Mouse (Mus musculus) neural tube, embryonic 12.5 days (tissue): ENCODE results near the gene Rpp21. TPM values are rescaled to one million over a fixed set of nuclear protein-coding genes. Genes with fewer than 3 reads are reported as not detected.
A peak's percentile ranks its signal among the peaks of the same experiment; 100 is the strongest.

Source experiments
- ATAC-seq: fragments of 200-750 bp; cut with Nextera tagmentation; 2 replicates; pipeline ENCODE4 v1.8.0; 2017; ENCODE audit warnings: low read depth, mild to moderate bottlenecking, moderate TSS enrichment, moderate library complexity; ENCODE audit not compliant: low FRiP score
- H3K27ac ChIP-seq: fragments of 300-500 bp; sonication (generic); 2 replicates; pipeline ENCODE4 v1.5.1; 2016
- H3K27me3 ChIP-seq: fragments of 300-500 bp; sonication (generic); replicated peaks from 2 replicates; pipeline ENCODE4 v1.6.1; 2016; ENCODE audit warnings: mild to moderate bottlenecking
- H3K36me3 ChIP-seq: fragments of 300-500 bp; sonication (generic); 2 replicates; pipeline ENCODE4 v1.6.1; 2016; ENCODE audit warnings: mild to moderate bottlenecking
- H3K4me1 ChIP-seq: fragments of 300-500 bp; sonication (generic); 2 replicates; pipeline ENCODE4 v1.6.1; 2016
- H3K4me2 ChIP-seq: fragments of 300-500 bp; sonication (generic); replicated peaks from 2 replicates; pipeline ENCODE4 v1.6.1; 2016; ENCODE audit warnings: mild to moderate bottlenecking
- H3K4me3 ChIP-seq: fragments of 300-500 bp; sonication (generic); 2 replicates; pipeline ENCODE4 v1.5.1; 2016
- H3K9ac ChIP-seq: fragments of 300-500 bp; sonication (generic); 2 replicates; pipeline ENCODE4 v1.6.1; 2016; ENCODE audit warnings: mild to moderate bottlenecking
- H3K9me3 ChIP-seq: fragments of 300-500 bp; sonication (generic); 2 replicates; pipeline ENCODE4 v1.6.1; 2016; ENCODE audit warnings: mild to moderate bottlenecking
- WGBS: fragments of 180-500 bp; shearing (Covaris S2); methylation state at CpG from one replicate; pipeline ENCODE4 v1.1.7; 2016; 5-methylcytosine and 5-hydroxymethylcytosine counted together
- polyA plus RNA-seq: library from polyadenylated mRNA; unstranded; fragments of >200 nt; fragmentation: Nextera tagmentation; extraction: Ambion mirVana; gene quantifications from 2 replicates; pipeline ENCODE4 v1.2.1, GENCODE M21; 2016

Rpp21 gene
- polyA plus RNA-seq, 1 experiment from 2014 or later = 94.0 TPM

- H3K36me3 ChIP-seq = no peaks in the 10 kb centered on the region
- H3K27me3 ChIP-seq = peaks cover 59% of the 10 kb centered on the region
Measured at GRCm38 (mm10) chr17:36226921-36227320, 30.9 kb downstream of the Rpp21 start.

GRCm38 (mm10) chr17:36225231-36225824 is 32.5 kb downstream of the Rpp21 start:
- Histone ChIP-seq H3K27ac (no peak overlapping the region), H3K4me3 (no peak overlapping the region), H3K4me1 (no peaks in the 10 kb centered on the region), H3K36me3 (no peaks in the 10 kb centered on the region), H3K27me3 (peaks cover 54% of the 10 kb centered on the region), H3K4me2 (peak overlapping the region; percentile 9; the same call in 1 of the 2 replicates), H3K9me3 (no peaks in the 10 kb centered on the region), H3K9ac (no peak overlapping the region)
- WGBS = 7% methylated on average over 9 of the region's 9 CpGs
- ATAC-seq = no peak

More at GRCm38 (mm10) chr17:36226921-36227320, 30.9 kb downstream of the Rpp21 start:
- no peak overlapping the region for H3K4me3 ChIP-seq
- ATAC-seq = no peak
- no peak overlapping the region for H3K27ac ChIP-seq
- no peak overlapping the region for H3K9ac ChIP-seq
- no peaks in the 10 kb centered on the region for H3K9me3 ChIP-seq
- H3K4me2 ChIP-seq = no peak overlapping the region
- no peaks in the 10 kb centered on the region for H3K4me1 ChIP-seq
- 15% methylated on average over 8 of the region's 8 CpGs for WGBS

- WGBS = 50% methylated on average over 3 of the region's 3 CpGs
- no peak overlapping the region for H3K4me2 ChIP-seq
- H3K36me3 ChIP-seq = no peaks in the 10 kb centered on the region
- no peaks in the 10 kb centered on the region for H3K4me1 ChIP-seq
- H3K27ac ChIP-seq = no peak overlapping the region
- peaks cover 47% of the 10 kb centered on the region for H3K27me3 ChIP-seq
- H3K4me3 ChIP-seq = no peak overlapping the region
- no peak for ATAC-seq
- no peak overlapping the region for H3K9ac ChIP-seq
- H3K9me3 ChIP-seq = no peaks in the 10 kb centered on the region
Measured at GRCm38 (mm10) chr17:36224451-36224850, 33.4 kb downstream of the Rpp21 start.

- WGBS = 64% methylated on average over 5 of the region's 5 CpGs
- Histone ChIP-seq H3K9me3 (no peaks in the 10 kb centered on the region), H3K27me3 (peaks cover 52% of the 10 kb centered on the region), H3K4me3 (no peak overlapping the region), H3K27ac (no peak overlapping the region), H3K4me1 (no peaks in the 10 kb centered on the region), H3K9ac (no peak overlapping the region), H3K4me2 (no peak overlapping the region), H3K36me3 (no peaks in the 10 kb centered on the region)
- ATAC-seq = no peak
Measured at GRCm38 (mm10) chr17:36218594-36219155, 39.2 kb downstream of the Rpp21 start.

GRCm38 (mm10) chr17:36215586-36215985 is 42.3 kb downstream of the Rpp21 start:
- peaks cover 48% of the 10 kb centered on the region for H3K27me3 ChIP-seq
- H3K4me1 ChIP-seq = no peaks in the 10 kb centered on the region
- H3K27ac ChIP-seq = no peak overlapping the region
- H3K36me3 ChIP-seq = no peaks in the 10 kb centered on the region
- no peak overlapping the region for H3K9ac ChIP-seq
- no peak for ATAC-seq
- no peak overlapping the region for H3K4me3 ChIP-seq
- 2% methylated on average over 20 of the region's 20 CpGs for WGBS
- H3K4me2 ChIP-seq = 0 out of 2 replicates have a peak overlapping the region, but pooled peaks have one; percentile 0
- H3K9me3 ChIP-seq = no peaks in the 10 kb centered on the region

GRCm38 (mm10) chr17:36206846-36207245 is 51.0 kb downstream of the Rpp21 start:
- Histone ChIP-seq H3K4me2 (no peak overlapping the region), H3K4me1 (0 out of 2 replicates have a peak, but pooled peaks cover 10% of the 10 kb centered on the region), H3K27ac (no peak overlapping the region), H3K9me3 (no peaks in the 10 kb centered on the region), H3K36me3 (no peaks in the 10 kb centered on the region), H3K4me3 (no peak overlapping the region), H3K27me3 (peaks cover 41% of the 10 kb centered on the region), H3K9ac (no peak overlapping the region)
- ATAC-seq = no peak

GRCm38 (mm10) chr17:36205862-36206261 is 52.0 kb downstream of the Rpp21 start:
- WGBS = under 1% methylated on average over 41 of the region's 41 CpGs
- Histone ChIP-seq H3K36me3 (no peaks in the 10 kb centered on the region), H3K4me1 (0 out of 2 replicates have a peak, but pooled peaks cover 10% of the 10 kb centered on the region), H3K4me2 (peak overlapping the region; percentile 56), H3K9ac (peak overlapping the region; percentile 33; the same call in 1 of the 2 replicates), H3K27ac (no peak overlapping the region), H3K4me3 (peak overlapping the region; percentile 22), H3K9me3 (no peaks in the 10 kb centered on the region), H3K27me3 (peaks cover 47% of the 10 kb centered on the region)
- ATAC-seq = no peak

Other genes starting within 250 kb of the Rpp21 start
- 4.5 and 5.2 TPM in 2 replicates for gene H2-T24, start 237.5 kb downstream of the Rpp21 start, polyA plus RNA-seq
- 3.6 and 4.0 TPM in 2 replicates for gene H2-T23, start 225.2 kb downstream of the Rpp21 start, polyA plus RNA-seq
- 7.4 and 7.7 TPM in 2 replicates for gene H2-T22, start 215.3 kb downstream of the Rpp21 start, polyA plus RNA-seq
- not detected in 2 replicates for gene Gm6034, start 215.1 kb downstream of the Rpp21 start, polyA plus RNA-seq
- not detected in 2 replicates for gene Gm11127, start 199.7 kb downstream of the Rpp21 start, polyA plus RNA-seq
- gene Gm19684, start 136.4 kb downstream of the Rpp21 start, polyA plus RNA-seq = not detected in 2 replicates
- not detected in 2 replicates for gene Gm7030, start 128.6 kb downstream of the Rpp21 start, polyA plus RNA-seq
- gene Gm8909, start 89.5 kb downstream of the Rpp21 start, polyA plus RNA-seq = 0.25 TPM in 1 of 2 replicates, not detected in the other
- gene H2-T3, start 67.8 kb downstream of the Rpp21 start, polyA plus RNA-seq = not detected in 2 replicates
- gene Trim39, start 14.2 kb upstream of the Rpp21 start, polyA plus RNA-seq = 25.4 and 27.5 TPM in 2 replicates
- not detected in 2 replicates for gene H2-M10.2, start 28.4 kb upstream of the Rpp21 start, polyA plus RNA-seq
- not detected in 2 replicates for gene H2-M10.1, start 68.1 kb upstream of the Rpp21 start, polyA plus RNA-seq
- gene H2-M10.3, start 110.3 kb upstream of the Rpp21 start, polyA plus RNA-seq = not detected in 2 replicates
- not detected in 2 replicates for gene H2-M10.4, start 204.3 kb upstream of the Rpp21 start, polyA plus RNA-seq